Mouse (Mus musculus) embryo, embryonic 10.5 days (tissue): ENCODE data around the gene Preb.

Experiments used
- DNase-seq: peaks from one replicate; pipeline ENCODE4 v3.0.0-alpha.2; 2015; ENCODE audit warnings: low spot score

The Preb gene

GRCm38 (mm10) chr5:30954556-30954955 lies 5.6 kb downstream of the Preb start:
- no peak for DNase-seq

- no peak for DNase-seq
Observed at GRCm38 (mm10) chr5:30954065-30954464, 6.1 kb downstream of the Preb start.

GRCm38 (mm10) chr5:30952551-30952950 lies 7.6 kb downstream of the Preb start:
- DNase-seq, result no peak

- DNase-seq, result no peak
Observed at GRCm38 (mm10) chr5:30951706-30952105, 8.5 kb downstream of the Preb start.

GRCm38 (mm10) chr5:30950922-30951321 lies 9.2 kb downstream of the Preb start:
- DNase-seq, result no peak

- no peak for DNase-seq
Observed at GRCm38 (mm10) chr5:30950451-30950850, 9.7 kb downstream of the Preb start.

- peak; percentile 94 for DNase-seq
Observed at GRCm38 (mm10) chr5:30949654-30950326, 10.4 kb downstream of the Preb start.

GRCm38 (mm10) chr5:30948620-30949019 lies 11.5 kb downstream of the Preb start:
- DNase-seq, result no peak

GRCm38 (mm10) chr5:30944956-30945781 lies 15.0 kb downstream of the Preb start, which contains the start of gene Cgref1:
Gene Cgref1 (minus strand): TSS chr5:30945591.
- DNase-seq, result peak; percentile 65

- DNase-seq, result no peak
Observed at GRCm38 (mm10) chr5:30944344-30944743, 15.8 kb downstream of the Preb start.

GRCm38 (mm10) chr5:30943004-30943403 lies 17.2 kb downstream of the Preb start:
- DNase-seq, result peak; percentile 43

- DNase-seq, result no peak
Observed at GRCm38 (mm10) chr5:30934725-30935461, 25.3 kb downstream of the Preb start.

- no peak for DNase-seq
Observed at GRCm38 (mm10) chr5:30933705-30934104, 26.5 kb downstream of the Preb start.

GRCm38 (mm10) chr5:30931378-30931777 lies 28.8 kb downstream of the Preb start:
- no peak for DNase-seq

GRCm38 (mm10) chr5:30930846-30931245 lies 29.3 kb downstream of the Preb start:
- no peak for DNase-seq

- peak; percentile 79 for DNase-seq
Observed at GRCm38 (mm10) chr5:30930121-30930520, 30.0 kb downstream of the Preb start.

- peak; percentile 61 for DNase-seq
Observed at GRCm38 (mm10) chr5:30927945-30928529, 32.1 kb downstream of the Preb start.

GRCm38 (mm10) chr5:30926073-30926472 lies 34.1 kb downstream of the Preb start:
- no peak for DNase-seq

- no peak for DNase-seq
Observed at GRCm38 (mm10) chr5:30925217-30925616, 34.9 kb downstream of the Preb start.

- DNase-seq, result no peak
Observed at GRCm38 (mm10) chr5:30924614-30925013, 35.5 kb downstream of the Preb start.

GRCm38 (mm10) chr5:30923119-30923518 lies 37.0 kb downstream of the Preb start:
- no peak for DNase-seq

- DNase-seq, result no peak
Observed at GRCm38 (mm10) chr5:30922581-30923041, 37.5 kb downstream of the Preb start.
